Mouse (Mus musculus) urinary bladder, postnatal 10 days (tissue): ENCODE data around the gene Coa7.

Experiments
- DNase-seq: peaks from one replicate; pipeline ENCODE4 v3.0.0; 2022; ENCODE audit warnings: low spot score

The Coa7 gene

DNA sequence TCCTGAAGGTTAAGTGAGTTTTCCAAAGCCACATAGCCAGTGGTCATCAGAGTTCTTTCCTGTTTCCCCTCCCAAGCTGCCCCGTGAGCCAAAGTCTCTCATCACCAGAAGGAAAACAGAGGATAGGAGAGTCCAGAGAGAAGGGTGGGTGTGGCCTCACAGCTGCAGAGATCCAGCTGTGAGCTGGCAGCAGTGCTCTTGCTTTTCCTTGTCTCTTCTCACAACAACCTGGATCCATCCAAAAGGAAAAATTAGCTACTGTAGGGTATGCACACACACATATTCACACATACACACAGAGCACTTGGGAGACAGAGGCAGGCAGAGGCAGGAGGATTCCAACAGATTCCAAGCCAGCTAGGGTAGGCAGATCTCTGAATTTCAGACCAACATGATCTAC is 58.1 kb downstream of the Coa7 start:
- DNase-seq, result no peak

DNA sequence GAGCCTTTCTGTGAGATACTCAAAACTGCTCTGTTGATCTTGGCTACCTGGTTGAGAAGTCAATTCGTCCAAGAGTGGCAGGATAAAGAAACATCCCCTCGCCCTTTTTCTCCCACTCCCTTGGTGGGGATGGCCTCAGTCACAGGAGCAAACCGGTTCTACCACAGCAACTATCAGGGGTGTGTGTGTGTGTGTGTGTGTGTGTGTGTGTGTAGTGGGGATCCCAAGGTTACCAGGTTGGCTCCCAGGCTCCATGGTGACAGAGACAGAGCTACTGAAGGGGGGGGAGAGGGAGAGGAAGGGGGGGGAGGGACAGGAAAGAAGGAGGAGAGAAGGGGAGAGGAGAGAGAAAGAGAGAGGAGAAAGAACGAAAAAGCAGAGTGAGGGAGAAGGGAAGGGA is 59.2 kb downstream of the Coa7 start:
- DNase-seq, result no peak

DNA sequence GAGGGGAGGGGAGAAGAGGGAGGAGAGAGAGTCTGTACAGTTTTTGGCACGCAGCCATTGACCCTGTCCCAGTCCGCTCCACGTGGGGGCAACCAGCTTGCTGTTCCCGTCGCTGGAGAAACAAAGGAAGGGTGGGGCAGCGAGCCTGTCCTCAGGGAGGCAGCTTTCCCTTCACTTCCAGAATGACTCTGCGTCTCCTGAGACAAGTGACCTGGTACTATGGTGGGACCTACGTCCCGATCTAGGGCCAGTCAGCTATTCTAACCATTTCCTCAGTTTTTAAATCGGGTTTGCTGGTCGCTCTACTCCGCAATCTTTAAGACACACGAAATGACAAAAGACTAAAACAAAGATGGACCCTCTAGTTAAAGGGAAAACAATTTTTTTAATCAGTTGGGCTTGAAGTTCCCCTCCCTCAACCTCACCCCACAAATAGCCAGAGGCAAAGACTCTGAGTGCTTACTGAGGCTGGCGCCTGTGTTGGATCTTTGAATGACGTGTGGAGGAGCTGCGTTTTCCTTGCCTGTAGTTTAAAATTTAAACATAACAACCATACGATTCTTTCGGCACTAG is 59.8 kb downstream of the Coa7 start:
- no peak for DNase-seq

DNA sequence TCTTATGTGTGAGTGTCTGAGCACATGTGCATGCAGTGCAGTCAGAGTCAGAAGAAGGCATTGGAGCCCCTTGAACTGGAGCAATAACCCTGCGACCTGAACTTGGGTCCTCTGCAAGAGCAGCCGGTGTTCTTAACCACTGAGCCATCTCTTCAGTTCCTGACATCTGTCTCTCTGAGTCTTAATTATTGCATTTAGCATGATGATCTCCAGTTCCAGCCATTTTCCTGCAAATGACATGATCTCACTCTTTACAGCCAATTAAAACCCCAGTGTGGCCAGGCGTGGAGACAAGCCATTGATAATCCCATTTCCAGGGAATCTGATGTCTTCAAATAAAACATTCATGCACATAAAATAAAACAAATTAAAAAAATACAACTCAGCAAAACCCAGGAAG is 60.8 kb downstream of the Coa7 start:
- DNase-seq, result no peak

DNA sequence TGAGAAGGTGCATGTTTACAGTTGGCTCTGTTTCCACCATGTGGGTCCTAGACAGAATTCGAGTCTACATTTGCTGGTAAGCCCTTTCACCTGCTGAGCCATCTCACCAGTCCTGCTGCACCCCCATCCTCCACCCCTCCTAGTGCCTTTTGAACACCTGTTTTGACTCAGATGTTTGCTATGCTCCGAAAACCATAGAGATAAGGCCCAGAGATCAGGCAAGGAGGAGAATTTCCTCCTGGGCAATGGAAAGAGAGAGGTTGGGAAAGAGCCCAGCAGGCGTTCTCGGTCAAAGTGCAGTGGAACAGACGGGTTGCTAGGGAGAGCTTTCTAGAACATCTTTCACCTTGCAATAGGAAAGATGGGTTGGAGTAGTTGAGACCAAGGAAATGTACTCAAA is 63.2 kb downstream of the Coa7 start:
- DNase-seq, result no peak
